Mouse (Mus musculus): ENCODE results near the gene Arhgdib.

GRCm38 (mm10) chr6:136930677-136931076 is 11.0 kb downstream of the Arhgdib start:
- TF ChIP-seq CTCF (IDR thresholded peaks at IDR 0.05; ENCODE audit: extremely low read depth, insufficient read length, insufficient replicate concordance, low read depth, low read length) (no peak), POLR2A (IDR thresholded peaks at IDR 0.05; ENCODE audit: low read depth, low read length) (no peak)
